Comparison of ENCODE assay signal across 17 mouse cellular contexts in the genomic region with DNA sequence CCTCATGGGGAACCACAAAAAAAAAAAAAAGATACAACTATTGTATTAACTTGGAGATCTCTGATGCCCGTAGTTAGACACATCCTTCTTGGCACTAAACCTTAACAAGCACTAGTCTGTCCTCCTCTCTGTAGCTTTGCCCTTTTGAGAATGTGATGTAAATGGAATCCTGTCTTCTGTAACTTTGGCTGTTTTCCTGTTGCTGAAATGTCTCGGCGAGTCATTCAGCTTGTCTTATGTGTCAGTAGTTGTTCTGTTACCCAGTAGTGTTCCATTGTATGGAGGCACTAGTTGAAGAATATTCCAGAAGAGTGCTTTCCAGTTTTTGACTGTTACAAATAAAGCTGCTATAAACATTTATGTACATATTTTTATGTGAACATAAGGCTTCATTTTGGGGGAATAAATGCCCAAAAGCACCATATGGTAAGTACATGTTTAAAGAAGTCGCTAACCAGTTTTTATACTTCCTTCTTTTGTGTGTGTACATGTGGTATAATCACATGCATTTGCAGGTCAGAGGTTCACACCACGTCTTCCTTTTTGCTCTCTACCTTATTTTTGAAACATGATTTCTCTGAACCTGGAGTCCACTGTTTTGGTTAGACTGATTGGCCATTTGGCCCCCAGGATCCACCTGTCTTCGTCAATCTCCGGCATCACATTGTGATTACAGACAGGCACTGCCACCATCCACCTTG.
"Had no signal": no experiment of that assay in that cellular context is flagged by ENCODE, and none has a peak within 500 bp of the region (broad histone marks: within the 10 kb centered on the region; RNA-seq: fewer than 3 reads in every experiment).

No protein-coding gene starts in this region.

- H3K4me3 ChIP-seq: layer of hippocampus, adult 2 months; liver, embryonic 15.5 days; megakaryocyte, embryonic 14.5 days; midbrain, embryonic 15.5 days; neural tube, embryonic 13.5 days had no signal

- H3K27me3 ChIP-seq: liver, embryonic 15.5 days; megakaryocyte, embryonic 14.5 days; midbrain, embryonic 15.5 days; neural tube, embryonic 13.5 days had no signal

- H3K9me3 ChIP-seq: liver, embryonic 15.5 days; megakaryocyte, embryonic 14.5 days; midbrain, embryonic 15.5 days; neural tube, embryonic 13.5 days had no signal

- H3K27ac ChIP-seq: kidney, postnatal 0 days; layer of hippocampus, adult 2 months; liver, embryonic 15.5 days; midbrain, embryonic 15.5 days; neural tube, embryonic 13.5 days; stomach, postnatal 0 days had no signal

- DNase-seq: kidney, adult 9 months; kidney, postnatal 4 days; left cerebral cortex, postnatal 4 days; lung, adult 2 months; lung, postnatal 36 days; right cerebral cortex, postnatal 25 days; thymus, postnatal 14 days had no signal

- ATAC-seq: lung, postnatal 0 days; midbrain, embryonic 15.5 days had no signal

- H3K9ac ChIP-seq: liver, embryonic 15.5 days; midbrain, embryonic 15.5 days; neural tube, embryonic 13.5 days had no signal

- H3K36me3 ChIP-seq: midbrain, embryonic 15.5 days had no signal

- H3K4me2 ChIP-seq: liver, embryonic 11.5 days; liver, embryonic 15.5 days; midbrain, embryonic 11.5 days; midbrain, embryonic 15.5 days; neural tube, embryonic 13.5 days had no signal
